Mouse (Mus musculus): Measurements from ENCODE around the gene Atp5l. TPM values are rescaled to one million over a fixed set of nuclear protein-coding genes. Genes with fewer than 3 reads are reported as not detected.
A peak's percentile ranks its signal among the peaks of the same experiment; 100 is the strongest.

The Atp5l gene
- polyA plus RNA-seq, 1 experiment = 773 TPM

DNA sequence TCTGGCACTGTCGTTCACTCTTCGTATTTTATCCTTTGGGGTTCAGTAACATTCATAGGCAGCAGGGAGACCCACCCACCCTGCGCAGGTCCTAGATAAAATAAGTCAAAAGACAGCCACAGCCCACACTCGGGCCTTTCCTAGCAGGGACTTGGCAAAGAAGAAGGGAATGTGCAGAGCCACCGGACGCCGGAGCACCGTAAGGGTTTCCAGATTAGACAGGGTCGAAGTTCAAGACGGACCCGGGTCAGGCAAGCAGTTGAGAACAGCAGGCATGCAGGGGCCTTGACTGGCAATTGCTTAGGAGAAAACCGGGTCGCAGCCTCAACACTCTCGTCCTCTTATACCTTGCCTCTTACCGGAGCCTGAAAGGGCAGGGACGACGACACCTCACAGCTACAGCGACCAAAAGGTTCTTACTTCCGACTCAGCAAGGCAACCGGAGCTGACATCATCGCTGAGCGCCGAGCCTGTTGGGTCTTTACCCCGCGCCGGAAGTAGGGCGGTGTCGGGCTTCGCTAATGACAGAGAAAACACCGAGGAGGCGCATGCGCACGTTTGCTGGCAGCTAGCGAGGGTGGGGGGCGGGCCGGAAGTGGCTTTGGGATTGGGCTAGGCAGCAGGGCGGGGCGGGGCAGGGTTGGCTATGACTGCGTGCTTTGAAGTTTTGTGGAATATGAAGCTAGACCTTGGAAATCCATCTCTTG lies 44.7 kb upstream of the Atp5l start, which contains the start of gene Ube4a:
Gene Ube4a (minus strand): TSS at position 475 of the 707 bp plus-strand sequence.
- peak within 1 kb of the TSS; percentile 95 for H3K4me2 ChIP-seq (ENCODE audit: low read depth)
- TF ChIP-seq CEBPB (IDR thresholded peaks at IDR 0.05; ENCODE audit: insufficient read depth, poor library complexity, severe bottlenecking) (no peak), REST (IDR thresholded peaks at IDR 0.05; ENCODE audit: insufficient read depth, insufficient read length) (no peak), MAX (IDR thresholded peaks at IDR 0.05; ENCODE audit: low read depth) (no peak), MYOD1 (IDR thresholded peaks at IDR 0.05; ENCODE audit: control insufficient read depth in 1 of 3, insufficient read length in 2 of 3, low read depth in 2 of 3) (no peak), TCF3 (IDR thresholded peaks at IDR 0.05; ENCODE audit: insufficient read length, low read depth) (no peak), POLR2AphosphoS2 (IDR thresholded peaks at IDR 0.05; ENCODE audit: insufficient read length, low read depth) (peak; percentile 67), POLR2A (IDR thresholded peaks at IDR 0.05; ENCODE audit: insufficient read length, low read depth) (peak; percentile 66), SRF (IDR thresholded peaks at IDR 0.05; ENCODE audit: control insufficient read depth, insufficient read length, low read depth) (peak; percentile 87)
- H3ac ChIP-seq (ENCODE audit: control insufficient read depth, insufficient read length) = peak within 1 kb of the TSS; percentile 30
- H3K27me3 ChIP-seq (ENCODE audit: control insufficient read depth, insufficient read depth, insufficient read length) = peaks cover 3% of the 10 kb centered on the region
- peaks cover 3% of the 10 kb centered on the region for H3K36me3 ChIP-seq (ENCODE audit: control insufficient read depth, insufficient read depth)
- peaks cover 20% of the 10 kb centered on the region for H3K79me2 ChIP-seq (ENCODE audit: control insufficient read depth, insufficient read depth)
- H3K4me3 ChIP-seq = peak within 1 kb of the TSS; percentile 88

GRCm38 (mm10) chr9:44954432-44954831 lies 33.9 kb upstream of the Atp5l start:
- TF ChIP-seq REST (IDR thresholded peaks at IDR 0.05; ENCODE audit: insufficient read depth, insufficient read length) (no peak), MYOD1 (IDR thresholded peaks at IDR 0.05; ENCODE audit: control insufficient read depth in 1 of 3, insufficient read length in 2 of 3, low read depth in 2 of 3) (no peak), E2F4 (IDR thresholded peaks at IDR 0.05; ENCODE audit: insufficient read depth) (no peak), SRF (IDR thresholded peaks at IDR 0.05; ENCODE audit: control insufficient read depth, insufficient read length, low read depth) (no peak), MAX (IDR thresholded peaks at IDR 0.05; ENCODE audit: low read depth) (no peak)
- no peaks in the 10 kb centered on the region for H3K27me3 ChIP-seq (ENCODE audit: control insufficient read depth, insufficient read depth, insufficient read length)
- H3K4me2 ChIP-seq (ENCODE audit: low read depth) = no peak overlapping the region
- H3K79me2 ChIP-seq (ENCODE audit: control insufficient read depth, insufficient read depth) = no peaks in the 10 kb centered on the region
- no peak overlapping the region for H3K4me3 ChIP-seq
- no peak overlapping the region for H3ac ChIP-seq (ENCODE audit: control insufficient read depth, insufficient read length)
- H3K36me3 ChIP-seq (ENCODE audit: control insufficient read depth, insufficient read depth) = peaks cover 49% of the 10 kb centered on the region

DNA sequence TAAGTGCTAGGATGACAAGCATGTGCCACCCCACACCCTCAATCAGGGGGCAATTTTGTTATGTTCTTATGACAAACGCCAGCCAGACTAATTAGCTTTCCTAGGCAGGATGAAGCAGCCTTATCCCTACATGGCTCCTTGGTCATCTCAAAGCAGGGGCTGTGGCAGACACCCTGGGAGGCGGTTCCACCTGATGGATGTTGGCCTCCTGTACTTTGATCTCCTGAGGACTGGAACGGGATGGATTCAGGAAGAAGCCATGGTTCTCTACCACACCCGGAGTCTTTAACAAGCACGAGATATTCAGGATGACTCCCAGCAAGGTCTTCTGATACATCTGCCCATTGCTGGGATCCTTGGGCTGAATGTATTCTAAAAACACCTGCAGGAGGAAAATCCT lies 27.3 kb upstream of the Atp5l start:
- TF ChIP-seq USF1 (IDR thresholded peaks at IDR 0.05; ENCODE audit: low read depth) = no peak
- TF ChIP-seq MAX (IDR thresholded peaks at IDR 0.05; ENCODE audit: low read depth) = no peak
- no peak for TF ChIP-seq TCF12 (IDR thresholded peaks at IDR 0.05; ENCODE audit: insufficient read depth, poor library complexity, severe bottlenecking)
- no peak overlapping the region for H3ac ChIP-seq (ENCODE audit: control insufficient read depth, insufficient read length)
- no peak overlapping the region for H3K4me3 ChIP-seq

GRCm38 (mm10) chr9:44946185-44946695 lies 25.7 kb upstream of the Atp5l start:
- H3K36me3 ChIP-seq (ENCODE audit: control insufficient read depth, insufficient read depth) = peaks cover 45% of the 10 kb centered on the region
- TF ChIP-seq POLR2AphosphoS2 (IDR thresholded peaks at IDR 0.05; ENCODE audit: insufficient read length, low read depth) = no peak
- no peak for TF ChIP-seq MYOG (IDR thresholded peaks at IDR 0.05; ENCODE audit: control insufficient read depth in 1 of 3, insufficient read depth in 1 of 3, insufficient read length in 2 of 3, low read depth in 2 of 3)
- TF ChIP-seq CEBPB (IDR thresholded peaks at IDR 0.05; ENCODE audit: insufficient read depth, poor library complexity, severe bottlenecking) = no peak
- no peak for TF ChIP-seq MAX (IDR thresholded peaks at IDR 0.05; ENCODE audit: low read depth)
- no peak for TF ChIP-seq TCF3 (IDR thresholded peaks at IDR 0.05; ENCODE audit: insufficient read length, low read depth)
- TF ChIP-seq E2F4 (IDR thresholded peaks at IDR 0.05; ENCODE audit: insufficient read depth) = no peak
- TF ChIP-seq MYOD1 (IDR thresholded peaks at IDR 0.05; ENCODE audit: control insufficient read depth in 1 of 3, insufficient read length in 2 of 3, low read depth in 2 of 3) = no peak
- no peak for TF ChIP-seq USF1 (IDR thresholded peaks at IDR 0.05; ENCODE audit: low read depth)
- no peak for TF ChIP-seq REST (IDR thresholded peaks at IDR 0.05; ENCODE audit: insufficient read depth, insufficient read length)
- no peak for TF ChIP-seq TCF12 (IDR thresholded peaks at IDR 0.05; ENCODE audit: insufficient read depth, poor library complexity, severe bottlenecking)
- no peaks in the 10 kb centered on the region for H3K79me2 ChIP-seq (ENCODE audit: control insufficient read depth, insufficient read depth)
- no peak overlapping the region for H3K4me3 ChIP-seq
- H3ac ChIP-seq (ENCODE audit: control insufficient read depth, insufficient read length) = no peak overlapping the region
- no peak overlapping the region for H3K4me2 ChIP-seq (ENCODE audit: low read depth)
- no peaks in the 10 kb centered on the region for H3K27me3 ChIP-seq (ENCODE audit: control insufficient read depth, insufficient read depth, insufficient read length)

More for the DNA sequence above, 27.3 kb upstream of the Atp5l start:
- Histone ChIP-seq H3K36me3 (ENCODE audit: control insufficient read depth, insufficient read depth) (peaks cover 52% of the 10 kb centered on the region), H3K27me3 (ENCODE audit: control insufficient read depth, insufficient read depth, insufficient read length) (no peaks in the 10 kb centered on the region), H3K4me2 (ENCODE audit: low read depth) (no peak overlapping the region), H3K79me2 (ENCODE audit: control insufficient read depth, insufficient read depth) (no peaks in the 10 kb centered on the region)

DNA sequence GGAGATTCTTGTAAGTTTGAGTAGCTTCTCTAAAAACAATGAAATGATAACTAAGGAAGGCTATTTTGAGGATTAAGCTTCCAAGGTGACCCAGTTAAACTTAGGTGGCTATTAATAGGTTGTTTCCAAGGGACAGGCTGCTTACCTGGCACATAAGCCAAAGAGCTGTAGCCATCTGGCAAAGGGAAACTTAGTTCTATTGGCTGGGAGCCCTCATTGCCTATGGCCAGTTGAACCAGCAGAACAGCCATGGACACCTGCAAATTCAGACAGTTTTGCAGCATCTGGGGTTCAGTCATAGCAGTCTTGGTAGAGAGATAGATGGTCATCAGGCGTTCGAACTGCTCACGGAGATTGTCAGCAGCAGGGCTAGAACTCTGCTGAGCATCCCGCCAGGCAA lies 21.9 kb upstream of the Atp5l start:
- TF ChIP-seq TCF12 (IDR thresholded peaks at IDR 0.05; ENCODE audit: insufficient read depth, poor library complexity, severe bottlenecking) (no peak), E2F4 (IDR thresholded peaks at IDR 0.05; ENCODE audit: insufficient read depth) (no peak)
- Histone ChIP-seq H3K4me2 (ENCODE audit: low read depth) (no peak overlapping the region), H3ac (ENCODE audit: control insufficient read depth, insufficient read length) (no peak overlapping the region), H3K27me3 (ENCODE audit: control insufficient read depth, insufficient read depth, insufficient read length) (no peaks in the 10 kb centered on the region), H3K79me2 (ENCODE audit: control insufficient read depth, insufficient read depth) (no peaks in the 10 kb centered on the region), H3K36me3 (ENCODE audit: control insufficient read depth, insufficient read depth) (peaks cover 32% of the 10 kb centered on the region), H3K4me3 (no peak overlapping the region)

All from myocyte (in vitro differentiated cells).